Mouse (Mus musculus) lung, postnatal 0 days (tissue): Measurements from ENCODE around the gene Nfia.

Experiments used
- CTCF ChIP-seq: IDR thresholded peaks from 2 replicates; pipeline ENCODE4 v1.5.1; 2016; ENCODE audit warnings: antibody characterized with exemption, mild to moderate bottlenecking
- EP300 ChIP-seq: IDR thresholded peaks from 2 replicates; pipeline ENCODE4 v1.6.1; 2016; ENCODE audit warnings: antibody characterized with exemption, mild to moderate bottlenecking, control low read depth

GRCm38 (mm10) chr4:97950341-97951071 is 178.0 kb downstream of the Nfia start:
- TF ChIP-seq CTCF (no peak), EP300 (no peak)
